Mouse (Mus musculus) B cell, adult 2 months (primary cell): ENCODE measurements around the gene Trio.

Experiments
- DNase-seq, 2 experiments: peaks; one replicate each; pipeline ENCODE4 v3.0.0; 2022

Trio gene

DNA sequence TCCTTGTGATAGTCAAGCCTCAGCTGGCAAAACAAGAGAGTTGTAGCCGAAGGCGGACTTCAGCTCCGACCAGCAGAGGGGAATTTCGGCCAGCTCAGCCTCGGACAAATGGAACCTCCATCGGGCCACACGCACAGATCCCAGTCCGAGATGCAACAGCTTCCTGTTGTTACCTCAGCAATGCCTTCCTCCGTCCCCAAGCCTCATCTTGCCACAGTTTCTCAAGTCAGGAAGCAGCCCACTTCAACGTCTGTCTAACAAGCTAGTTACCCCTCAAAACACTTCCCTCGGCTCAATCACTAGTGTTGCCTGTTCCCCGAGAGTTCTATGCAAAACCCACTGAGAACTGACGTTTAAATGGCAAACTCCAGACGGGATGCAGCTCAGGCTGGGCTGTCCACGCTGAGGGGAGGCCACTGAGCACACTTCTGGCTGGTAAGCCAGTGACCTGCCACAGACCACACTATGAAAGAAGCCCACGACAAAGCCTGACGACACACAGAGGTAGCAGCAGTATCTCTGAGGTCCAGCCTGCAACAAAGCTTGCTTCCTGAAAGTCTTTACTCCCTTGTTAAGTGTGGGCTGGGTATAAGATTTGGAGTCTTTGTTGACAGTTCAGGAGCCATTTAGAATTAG lies 34.5 kb downstream of the Trio start:
- no peak for DNase-seq

DNA sequence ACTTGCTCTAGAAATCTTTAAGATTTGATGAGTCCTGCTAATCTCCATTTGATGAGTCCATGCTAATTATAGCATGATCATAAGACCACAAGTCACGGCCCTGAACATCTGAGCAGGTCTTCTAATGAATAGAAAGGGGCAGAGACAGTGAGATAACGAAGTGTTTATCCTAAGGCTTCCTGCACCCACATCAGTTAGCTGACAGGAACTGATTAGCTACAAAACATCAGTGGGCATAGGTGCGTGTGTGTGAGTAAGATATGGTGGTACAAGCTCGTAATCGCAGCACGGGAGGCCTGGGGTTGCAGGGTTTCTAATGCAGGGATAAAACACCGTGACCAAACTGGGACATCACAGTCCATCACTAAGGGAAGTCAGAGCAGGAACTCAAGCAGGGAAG lies 37.7 kb downstream of the Trio start:
- no peak for DNase-seq

DNA sequence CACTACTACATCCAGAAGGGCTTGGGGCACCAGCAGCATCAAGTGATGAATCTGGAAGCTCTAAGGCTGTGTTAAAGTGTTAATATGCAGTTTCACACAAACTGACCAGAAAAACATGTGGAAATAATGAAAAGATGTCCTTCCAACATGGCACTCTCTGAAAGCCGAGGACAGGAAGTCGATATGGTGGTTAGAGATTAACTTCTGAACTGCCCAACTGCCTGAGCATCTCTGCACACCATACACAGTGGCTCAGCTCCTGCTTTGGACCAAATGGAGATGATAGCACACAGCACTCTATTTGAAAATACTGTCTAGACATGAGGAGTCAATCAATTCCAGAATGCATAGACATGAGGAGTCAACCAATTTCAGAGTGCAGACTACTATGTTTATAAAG lies 40.8 kb downstream of the Trio start:
- DNase-seq = no peak

DNA sequence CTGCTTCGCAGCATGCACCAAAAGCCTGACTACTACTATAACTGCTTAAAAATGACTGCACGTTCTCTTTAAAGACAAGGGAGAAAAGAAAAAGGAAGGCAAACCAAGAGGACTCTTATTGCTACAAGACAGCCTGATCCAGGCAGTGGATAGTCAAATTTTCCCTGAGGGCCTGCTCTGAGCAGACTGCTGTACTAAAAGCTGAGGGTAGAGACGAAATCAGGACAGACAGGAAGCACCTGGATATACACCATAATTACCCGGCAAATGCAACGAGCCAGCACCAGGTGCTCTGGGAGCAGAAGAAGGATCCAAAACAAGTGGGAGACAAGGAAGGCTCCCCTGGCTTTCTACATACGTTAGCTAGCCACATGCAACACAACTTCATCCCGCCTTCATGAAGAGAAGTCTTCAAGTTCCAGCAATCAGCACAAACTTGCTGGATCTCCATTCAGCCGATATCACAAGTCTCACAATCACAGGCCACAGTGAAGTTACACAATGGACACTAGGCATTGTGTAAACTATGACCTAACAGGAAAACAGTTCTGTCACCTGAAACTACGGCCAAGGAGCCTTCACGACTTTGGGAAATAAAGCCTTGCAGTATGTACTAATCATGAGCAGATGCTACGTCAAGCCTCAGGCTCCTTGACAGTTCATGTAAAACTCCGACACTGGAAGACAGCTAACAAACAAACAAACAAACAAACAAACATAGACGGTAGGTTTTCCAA lies 43.7 kb downstream of the Trio start:
- DNase-seq = no peak

DNA sequence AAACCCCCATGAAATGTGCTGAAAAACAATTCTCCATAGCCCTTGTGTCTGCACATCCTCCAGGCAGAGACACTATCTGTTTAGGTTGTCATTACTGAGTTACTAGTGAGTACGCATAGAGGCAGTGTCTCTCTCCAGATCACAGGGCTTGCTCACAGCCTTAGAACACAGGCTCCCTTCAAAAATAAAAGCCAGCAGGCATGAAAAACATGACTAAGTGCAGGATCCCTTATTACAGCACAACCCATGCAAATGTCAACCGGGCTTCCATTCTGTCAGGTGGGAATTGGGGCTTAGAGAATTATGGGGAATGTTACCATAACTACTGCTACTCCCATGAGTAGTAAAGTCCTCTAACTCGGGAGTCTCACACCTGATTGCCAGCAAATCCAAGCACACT lies 44.4 kb downstream of the Trio start:
- no peak for DNase-seq

DNA sequence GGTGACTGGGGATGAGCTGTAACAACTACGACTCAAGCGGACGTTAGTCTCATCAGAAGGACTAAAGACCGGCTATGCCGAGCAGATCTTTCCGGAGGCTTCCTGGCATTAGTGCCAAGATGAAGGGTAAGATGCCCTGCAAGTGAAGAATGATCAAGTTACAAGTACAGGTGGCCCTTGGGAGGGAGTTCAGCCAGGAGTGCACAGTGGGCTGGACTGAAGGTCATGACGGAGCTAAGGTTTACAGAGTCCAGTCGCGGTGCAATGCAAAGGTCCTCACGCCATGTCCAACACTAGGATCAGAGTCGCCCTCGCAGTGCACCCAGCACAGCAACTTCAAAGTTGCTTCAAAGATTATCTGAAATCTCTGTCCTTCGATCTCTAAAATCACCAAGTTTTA lies 45.2 kb downstream of the Trio start:
- no peak for DNase-seq

DNA sequence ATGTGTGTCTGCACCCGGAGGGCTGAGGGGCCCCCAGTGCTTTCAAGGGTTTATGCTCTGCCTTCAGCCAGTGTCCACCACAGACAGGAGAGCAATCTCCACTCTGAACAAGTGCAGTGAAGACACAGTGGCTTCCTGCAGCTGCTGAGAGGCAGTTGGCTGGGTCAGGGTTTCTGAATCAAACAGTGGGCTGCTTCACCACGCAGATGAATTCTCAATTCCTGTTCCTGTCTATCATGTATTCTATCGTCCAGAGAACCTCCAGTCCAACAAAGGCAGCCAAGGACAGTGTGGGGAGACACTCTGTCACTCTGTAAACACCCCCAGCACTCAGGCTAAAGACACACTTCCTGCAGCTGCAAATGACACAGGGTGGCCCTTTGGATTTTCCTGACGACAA lies 48.7 kb downstream of the Trio start:
- DNase-seq = peak; percentile 4 to 7

DNA sequence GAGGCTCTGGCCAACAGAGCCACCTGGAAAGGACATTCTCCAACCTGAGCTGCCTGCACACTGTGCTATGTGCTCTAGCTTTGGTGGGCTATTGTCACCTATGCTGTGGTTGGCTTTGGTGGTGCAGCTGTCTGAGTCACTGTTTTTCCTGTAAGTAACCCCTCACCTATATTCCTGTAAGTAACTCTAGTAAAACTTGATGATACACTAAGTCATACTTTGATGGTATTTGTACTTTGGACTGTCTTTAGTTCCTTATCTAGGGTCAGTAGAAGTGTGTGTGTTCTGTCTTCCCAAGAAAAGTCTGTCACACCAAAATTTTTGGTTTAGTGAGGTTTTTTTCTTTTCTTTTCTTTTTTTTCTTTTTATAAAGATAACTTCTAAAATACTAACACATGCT lies 49.3 kb downstream of the Trio start:
- no peak for DNase-seq

DNA sequence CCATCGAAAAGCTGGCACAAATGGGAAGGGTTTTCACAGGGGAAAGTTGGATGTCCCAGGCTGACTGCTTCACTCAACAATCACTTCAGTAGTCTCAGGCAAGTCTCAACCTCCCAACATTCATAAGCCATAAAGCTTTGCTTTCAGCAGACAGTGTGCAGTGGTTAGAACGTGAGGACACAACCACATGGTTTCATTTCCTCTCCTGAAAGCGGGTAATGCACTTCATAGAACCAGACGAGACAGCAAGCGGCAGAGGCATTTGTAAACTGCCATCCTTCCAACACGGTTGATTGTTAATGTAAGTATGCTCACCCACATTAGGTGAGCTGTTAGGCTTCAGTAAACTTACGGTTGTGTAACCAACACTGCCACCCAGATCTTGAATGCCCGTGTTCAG lies 51.0 kb downstream of the Trio start:
- peak; percentile 36 to 40 for DNase-seq

DNA sequence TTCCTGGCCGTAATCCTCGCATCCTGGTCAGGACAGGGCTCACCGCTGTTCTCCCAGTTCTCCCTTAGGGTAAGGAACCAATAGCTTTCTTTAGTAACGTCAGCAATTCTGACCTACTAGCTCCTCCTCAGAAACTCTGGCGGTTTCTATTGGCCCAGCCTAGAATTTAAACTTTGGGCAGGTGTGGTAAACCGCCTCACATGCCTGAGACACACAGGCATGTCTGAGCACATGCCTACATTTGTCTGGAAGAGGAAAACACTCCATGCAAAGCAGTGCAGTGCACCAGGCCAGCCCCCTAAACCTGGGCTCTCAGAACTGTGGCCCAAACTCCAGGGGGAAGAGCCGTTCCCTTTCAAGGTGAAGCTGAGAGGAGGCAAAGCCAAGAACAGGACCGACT lies 57.5 kb downstream of the Trio start:
- no peak for DNase-seq

DNA sequence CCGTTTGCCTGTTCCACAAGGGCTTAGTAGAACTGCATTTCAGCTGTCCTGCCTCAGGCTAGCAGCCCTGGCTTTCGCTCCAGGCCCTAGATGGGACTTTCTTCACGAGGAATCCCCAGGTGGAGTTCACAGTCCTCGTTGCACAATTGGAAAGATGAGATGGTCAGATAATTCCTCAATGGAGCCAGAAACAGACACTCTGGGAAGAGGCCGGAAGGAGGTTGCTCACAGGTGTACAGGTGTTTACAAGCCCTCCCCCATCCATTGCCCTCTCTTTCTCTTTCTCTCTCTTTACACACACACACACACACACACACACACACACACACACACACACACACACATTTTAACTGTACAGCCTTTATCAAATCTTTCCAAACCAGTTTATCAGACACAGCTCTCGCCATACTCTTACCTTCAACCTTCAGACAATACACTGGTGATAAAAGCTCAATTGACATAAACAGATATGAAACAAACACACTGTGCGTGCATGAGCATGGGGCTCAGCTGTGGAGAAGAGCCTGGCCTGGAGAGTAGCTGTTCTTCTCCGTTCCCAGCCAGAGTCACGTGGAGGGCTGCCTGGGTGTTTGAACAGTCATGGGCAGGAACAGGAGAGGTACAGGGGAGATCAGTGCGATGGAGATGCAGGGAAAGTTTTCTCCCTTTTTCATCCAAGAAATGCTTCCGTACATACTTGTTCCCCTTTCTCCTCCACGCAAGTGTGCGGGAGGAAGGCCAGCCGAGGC lies 58.3 kb downstream of the Trio start:
- no peak for DNase-seq

DNA sequence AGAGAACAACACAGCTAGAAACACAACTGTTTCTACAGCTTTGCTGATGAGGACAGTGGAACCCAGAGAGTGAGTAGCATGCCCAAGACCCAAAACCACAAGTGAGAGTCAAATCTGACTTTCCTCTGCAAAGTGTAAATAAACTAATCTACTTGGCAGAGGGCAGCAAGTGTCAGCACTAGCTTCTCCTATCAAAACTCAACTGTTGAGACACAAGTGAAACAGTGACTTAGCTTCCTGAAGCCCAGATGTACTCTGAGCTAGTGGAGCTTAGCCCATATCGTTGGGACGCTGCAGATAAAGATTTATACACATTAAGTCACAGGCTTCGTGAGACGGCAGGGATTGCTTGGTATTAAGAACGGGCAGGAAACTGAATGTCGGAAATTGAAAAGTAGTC lies 60.8 kb downstream of the Trio start:
- DNase-seq = no peak

DNA sequence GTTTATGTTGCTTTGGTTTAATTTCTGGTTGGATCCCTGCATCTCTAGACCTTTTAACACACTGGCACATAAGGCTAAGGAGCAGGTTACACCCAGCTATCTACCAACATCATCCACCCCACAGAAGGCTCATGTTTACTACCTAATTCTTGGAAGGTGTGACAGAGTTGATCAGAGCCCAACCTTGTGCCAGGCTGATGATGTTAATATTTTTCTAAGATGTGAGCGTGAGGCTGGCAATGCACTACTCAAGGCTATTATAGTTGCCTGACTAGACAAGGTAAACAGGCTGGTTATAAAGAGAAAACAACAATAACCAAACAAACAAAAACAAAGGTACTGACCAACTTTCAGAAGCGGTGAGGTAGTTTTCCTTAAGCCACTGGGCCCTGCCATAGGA lies 62.1 kb downstream of the Trio start:
- no peak for DNase-seq

DNA sequence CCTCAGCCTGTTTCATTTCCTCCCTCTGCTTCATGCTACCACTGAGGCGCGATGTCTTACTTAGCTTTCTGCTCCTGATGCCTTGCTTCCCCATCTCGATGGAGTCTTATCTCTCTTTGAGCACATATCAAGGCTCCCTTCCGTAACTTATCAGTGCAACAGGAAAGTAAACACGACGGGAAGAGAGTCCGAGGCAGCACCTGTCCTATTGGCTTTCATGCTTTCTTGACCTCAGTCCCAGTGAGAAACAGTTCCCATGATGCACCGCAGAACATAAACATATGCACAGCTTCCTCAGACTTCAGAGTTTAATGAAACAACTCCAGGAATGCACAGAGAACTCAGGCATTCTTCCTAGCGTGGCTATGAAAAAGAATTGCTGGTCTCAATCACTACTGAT lies 65.0 kb downstream of the Trio start:
- DNase-seq = no peak

DNA sequence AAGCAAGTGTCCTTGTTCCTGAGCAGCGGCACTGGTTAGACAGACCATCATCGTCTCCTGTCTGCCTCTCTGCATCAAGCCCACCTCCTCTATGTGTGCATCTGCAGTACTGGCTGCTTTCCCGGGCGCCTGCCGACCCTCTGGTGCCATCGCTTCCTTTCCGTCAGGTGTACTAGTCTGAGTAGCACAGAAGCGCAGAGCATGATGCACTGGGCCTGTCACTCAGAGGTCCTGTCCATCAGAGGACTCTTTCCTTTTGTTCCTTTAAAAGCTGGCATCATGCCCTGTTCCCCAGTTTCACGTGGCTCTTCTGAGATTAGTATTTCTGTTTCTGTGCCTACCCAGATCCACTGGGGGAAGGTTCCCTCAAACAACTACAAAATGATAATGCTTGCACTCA lies 67.8 kb downstream of the Trio start:
- DNase-seq = no peak

DNA sequence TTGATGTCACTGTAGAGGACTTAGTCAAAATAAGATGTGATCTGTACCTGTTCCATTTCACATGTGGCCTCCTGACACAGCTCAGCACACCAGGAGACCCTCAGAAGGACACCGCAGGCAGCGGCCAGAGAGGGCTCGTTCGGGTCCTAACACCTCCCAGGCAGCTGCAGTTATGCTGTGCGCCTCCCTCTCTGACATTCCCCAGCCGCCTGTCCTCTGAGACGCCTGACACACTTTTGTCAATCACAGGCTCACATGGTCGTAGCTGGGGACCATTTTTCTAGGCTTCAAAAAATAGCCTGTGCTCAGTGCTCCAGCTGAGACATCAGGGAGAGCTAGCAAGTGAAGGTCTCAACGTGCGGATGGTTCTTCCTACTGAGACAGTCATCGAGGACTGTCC lies 70.0 kb downstream of the Trio start:
- no peak for DNase-seq

DNA sequence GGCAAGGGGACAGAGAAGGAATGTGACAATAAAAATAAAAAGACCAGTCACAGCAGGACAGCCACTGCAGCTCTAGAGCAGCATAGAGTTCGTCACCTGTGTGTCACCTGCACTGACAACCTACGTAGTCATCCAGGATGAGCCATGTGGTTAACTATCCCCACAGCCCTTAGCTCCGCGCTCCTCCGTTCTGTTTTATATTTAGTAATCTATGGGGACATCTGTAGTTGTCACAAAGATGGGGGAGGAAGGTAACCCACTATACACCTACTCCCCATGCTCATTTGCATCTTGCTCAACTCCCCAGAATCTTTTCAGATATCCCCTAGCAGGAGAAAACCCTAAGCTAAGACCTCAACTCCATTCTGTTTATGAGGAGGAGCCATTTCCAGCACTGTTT lies 71.3 kb downstream of the Trio start:
- no peak for DNase-seq

DNA sequence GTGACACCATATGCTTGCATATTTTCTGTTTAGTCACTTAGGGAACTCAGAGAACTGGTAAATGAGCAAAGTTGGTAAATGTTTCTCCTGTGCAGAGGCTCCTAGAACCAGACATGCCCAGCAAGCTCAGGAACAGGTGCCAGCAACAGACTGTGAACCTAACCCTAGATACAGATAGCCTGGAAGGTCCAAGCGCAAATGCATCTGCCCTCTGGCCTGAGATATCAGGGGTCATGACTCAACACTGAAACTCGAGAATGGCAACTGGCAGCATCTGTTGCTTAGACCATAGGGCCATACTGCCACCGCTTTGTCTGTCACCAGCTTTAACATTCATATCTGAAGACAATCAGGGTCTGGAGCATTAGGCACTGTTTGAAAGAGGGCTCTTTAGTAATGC lies 72.1 kb downstream of the Trio start:
- no peak for DNase-seq

DNA sequence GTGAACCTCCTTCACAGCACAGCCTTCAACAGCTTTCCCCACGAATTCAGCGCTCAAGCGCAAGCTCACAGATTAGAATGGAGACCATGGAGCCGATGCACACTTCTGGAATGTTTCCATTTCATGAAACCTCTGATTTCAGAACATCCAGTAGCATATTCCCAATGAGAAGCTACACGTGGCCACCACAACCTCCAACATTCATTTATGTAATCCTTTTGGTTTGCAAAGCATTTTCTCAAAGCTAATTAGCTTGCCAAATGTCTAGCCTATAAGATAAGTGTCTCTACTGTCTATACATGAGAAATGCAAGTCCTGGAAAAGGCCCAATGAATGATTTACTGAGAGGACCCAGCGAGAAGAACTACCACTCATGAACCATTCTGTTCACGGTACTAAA lies 74.5 kb downstream of the Trio start:
- no peak for DNase-seq

DNA sequence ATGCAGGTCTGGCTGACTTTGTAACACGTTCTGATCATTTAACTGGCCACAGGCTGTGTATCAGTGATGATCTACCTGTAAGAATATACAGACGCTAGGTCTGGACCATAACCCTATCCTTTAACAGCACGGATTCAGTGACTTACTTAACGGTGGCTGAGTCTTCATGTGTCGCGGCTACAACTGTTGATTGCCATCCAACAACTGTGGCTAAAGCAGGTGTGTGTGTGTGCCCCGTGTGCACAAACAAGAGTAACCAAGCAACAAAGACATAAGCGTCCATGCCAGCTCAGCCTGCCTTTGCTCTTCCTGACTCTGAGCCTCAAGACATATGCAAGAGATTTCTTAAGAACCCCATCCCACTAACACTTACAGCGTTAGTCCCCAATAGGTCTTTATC lies 76.5 kb downstream of the Trio start:
- DNase-seq = no peak

DNA sequence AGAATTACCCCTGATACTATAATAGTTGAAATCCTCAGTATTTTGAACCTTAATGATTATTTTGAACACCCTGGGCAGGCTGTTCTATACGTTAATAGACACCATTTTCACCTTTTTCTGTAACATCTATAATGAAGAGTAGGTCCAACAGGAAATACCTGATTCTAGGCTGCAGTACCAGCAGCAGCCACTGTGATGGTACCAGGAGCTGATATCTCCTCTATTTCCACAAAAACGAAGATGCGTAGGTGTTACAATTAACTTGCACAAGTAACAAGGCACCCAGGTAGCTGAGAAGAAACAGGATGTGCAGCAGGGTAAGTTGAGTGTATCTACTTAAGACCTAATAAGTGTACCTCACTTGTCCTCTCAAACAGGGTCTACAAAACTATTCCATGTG lies 77.8 kb downstream of the Trio start:
- no peak for DNase-seq

DNA sequence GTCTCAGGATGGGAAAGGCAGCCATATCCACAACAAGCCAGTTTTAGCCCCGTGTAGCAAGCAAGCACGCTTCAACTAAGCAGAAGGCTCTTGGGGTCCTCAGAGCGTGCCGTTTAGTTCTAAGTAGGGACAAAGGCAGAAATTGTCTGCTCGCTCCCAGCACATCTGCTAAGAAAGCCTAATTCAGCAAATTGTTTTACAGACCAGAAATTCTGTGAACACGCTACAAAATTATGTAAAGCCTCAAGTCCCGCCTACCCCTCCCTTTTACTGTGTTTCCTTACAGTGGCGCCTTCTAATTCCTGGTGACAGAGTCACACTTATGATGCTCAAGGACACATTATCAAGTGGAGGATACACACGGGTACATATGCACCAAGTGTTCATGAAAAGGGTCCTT lies 80.1 kb downstream of the Trio start:
- no peak for DNase-seq

DNA sequence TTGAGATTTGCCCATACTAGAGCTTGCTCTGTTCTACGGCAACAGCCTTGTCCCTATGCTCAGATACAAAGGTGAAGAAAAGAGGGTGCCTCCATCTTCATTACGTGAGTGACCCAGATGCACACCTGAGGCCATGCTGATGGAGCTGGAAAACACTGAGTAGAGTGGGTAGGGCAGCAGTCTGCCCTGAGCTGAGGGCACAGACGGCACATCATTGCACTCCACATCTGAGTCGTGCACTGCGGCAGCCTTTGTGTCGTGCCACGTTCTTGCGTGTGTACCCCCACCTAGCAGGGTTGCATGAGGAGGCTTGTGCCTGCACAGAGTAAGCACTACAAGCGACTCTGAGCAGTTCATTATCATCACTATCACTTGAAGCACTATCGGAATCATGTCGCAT lies 80.8 kb downstream of the Trio start:
- no peak for DNase-seq

DNA sequence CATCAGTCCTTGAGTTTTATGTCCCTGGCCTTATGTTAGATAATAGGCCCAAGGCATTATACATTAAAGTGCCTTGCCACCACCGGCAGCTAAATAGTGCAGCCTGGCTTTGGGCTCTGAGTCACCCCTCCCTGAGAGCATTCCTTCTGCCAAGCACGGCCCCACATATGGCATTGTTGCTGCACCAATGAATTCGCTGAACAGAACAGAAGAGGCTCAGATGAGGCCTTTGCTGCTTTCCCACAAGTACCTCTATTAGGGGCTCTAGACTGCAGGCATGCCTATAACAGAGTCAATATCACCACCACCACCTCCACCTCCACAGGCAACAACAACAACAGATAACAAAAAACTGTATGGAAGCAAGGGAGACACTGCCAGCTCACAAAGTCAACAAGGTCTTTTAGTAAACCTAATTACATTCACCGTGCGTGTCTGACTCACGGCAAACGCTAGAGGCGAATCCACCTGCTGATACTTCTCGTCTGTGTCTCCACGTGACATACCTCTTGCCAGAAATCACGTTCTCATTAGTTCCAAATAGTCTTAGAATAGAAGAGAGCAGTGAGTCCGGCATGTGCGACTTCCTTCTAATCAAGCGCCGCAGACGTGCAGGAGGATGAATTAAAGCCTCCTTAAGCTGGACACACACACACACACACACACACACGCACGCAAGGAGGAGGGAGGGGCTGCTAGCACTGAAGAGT lies 82.0 kb downstream of the Trio start:
- no peak for DNase-seq
